Mouse (Mus musculus) embryonic facial prominence, embryonic 10.5 days (tissue): Measurements from ENCODE around the gene Dna2. TPM values are rescaled to one million over a fixed set of nuclear protein-coding genes. Genes with fewer than 3 reads are reported as not detected.

Source experiments
- DNase-seq: peaks from one replicate; pipeline ENCODE4 v3.0.0-alpha.2; 2017; ENCODE audit warnings: low spot score
- H3K27ac ChIP-seq: fragments of 300-500 bp; sonication (generic); replicated peaks from 2 replicates; pipeline ENCODE4 v1.5.1; 2016; ENCODE audit warnings: mild to moderate bottlenecking
- H3K27me3 ChIP-seq: fragments of 300-500 bp; sonication (generic); replicated peaks from 2 replicates; pipeline ENCODE4 v1.6.1; 2016; ENCODE audit warnings: low read depth, mild to moderate bottlenecking; ENCODE audit not compliant: poor library complexity, severe bottlenecking
- H3K36me3 ChIP-seq: fragments of 300-500 bp; sonication (generic); replicated peaks from 2 replicates; pipeline ENCODE4 v1.6.1; 2016; ENCODE audit warnings: mild to moderate bottlenecking, moderate library complexity
- H3K4me1 ChIP-seq: fragments of 300-500 bp; sonication (generic); 2 replicates; pipeline ENCODE4 v1.6.1; 2016
- H3K4me3 ChIP-seq: fragments of 300-500 bp; sonication (generic); 2 replicates; pipeline ENCODE4 v1.5.1; 2016; ENCODE audit warnings: mild to moderate bottlenecking, moderate library complexity
- H3K9me3 ChIP-seq: fragments of 300-500 bp; sonication (generic); 2 replicates; pipeline ENCODE4 v1.6.1; 2016; ENCODE audit warnings: mild to moderate bottlenecking
- WGBS: fragments of 180-500 bp; shearing (Covaris S2); methylation state at CpG from one replicate; pipeline ENCODE4 v1.1.7; 2016; 5-methylcytosine and 5-hydroxymethylcytosine counted together
- polyA plus RNA-seq: library from polyadenylated mRNA; unstranded; fragments of >200 nt; fragmentation: Nextera tagmentation; extraction: Ambion mirVana; gene quantifications from 2 replicates; pipeline ENCODE4 v1.2.1, GENCODE M21; 2016

The Dna2 gene
- polyA plus RNA-seq, 1 experiment from 2014 or later: 39.1 TPM

GRCm38 (mm10) chr10:62990636-62991035, 43.8 kb downstream of the Dna2 start:
- no peak for DNase-seq
- H3K9me3 ChIP-seq: no peaks in the 10 kb centered on the region
- H3K27ac ChIP-seq: no peak overlapping the region
- peaks cover 98% of the 10 kb centered on the region for H3K36me3 ChIP-seq
- H3K4me3 ChIP-seq: no peak overlapping the region
- 94% methylated on average over 15 of the region's 15 CpGs for WGBS
- H3K4me1 ChIP-seq: no peaks in the 10 kb centered on the region
- no peaks in the 10 kb centered on the region for H3K27me3 ChIP-seq

- no peaks in the 10 kb centered on the region for H3K27me3 ChIP-seq
- no peak overlapping the region for H3K4me3 ChIP-seq
- no peaks in the 10 kb centered on the region for H3K4me1 ChIP-seq
- WGBS: 85% methylated on average over 8 of the region's 9 CpGs
- no peak for DNase-seq
- peaks cover 97% of the 10 kb centered on the region for H3K36me3 ChIP-seq
- no peak overlapping the region for H3K27ac ChIP-seq
- no peaks in the 10 kb centered on the region for H3K9me3 ChIP-seq
Observed at GRCm38 (mm10) chr10:62993991-62994390, 47.2 kb downstream of the Dna2 start.

GRCm38 (mm10) chr10:63000584-63000983, 53.8 kb downstream of the Dna2 start:
- Histone ChIP-seq H3K27ac (no peak overlapping the region), H3K4me3 (no peak overlapping the region), H3K36me3 (peaks cover 97% of the 10 kb centered on the region), H3K4me1 (no peaks in the 10 kb centered on the region), H3K9me3 (no peaks in the 10 kb centered on the region), H3K27me3 (no peaks in the 10 kb centered on the region)
- WGBS: 79% methylated on average over 9 of the region's 9 CpGs
- DNase-seq: no peak

- peaks cover 99% of the 10 kb centered on the region for H3K36me3 ChIP-seq
- H3K4me3 ChIP-seq: no peak overlapping the region
- no peak for DNase-seq
- WGBS: 75% methylated on average over 9 of the region's 9 CpGs
- no peaks in the 10 kb centered on the region for H3K27me3 ChIP-seq
- H3K4me1 ChIP-seq: no peaks in the 10 kb centered on the region
- H3K27ac ChIP-seq: no peak overlapping the region
- H3K9me3 ChIP-seq: no peaks in the 10 kb centered on the region
Observed at GRCm38 (mm10) chr10:63003252-63003651, 56.4 kb downstream of the Dna2 start.

- H3K4me3 ChIP-seq: no peak overlapping the region
- WGBS: 92% methylated on average over 9 of the region's 9 CpGs
- no peak for DNase-seq
- no peaks in the 10 kb centered on the region for H3K4me1 ChIP-seq
- H3K27me3 ChIP-seq: no peaks in the 10 kb centered on the region
- no peak overlapping the region for H3K27ac ChIP-seq
- no peaks in the 10 kb centered on the region for H3K9me3 ChIP-seq
- peaks cover 100% of the 10 kb centered on the region for H3K36me3 ChIP-seq
Observed at GRCm38 (mm10) chr10:63004556-63004955, 57.7 kb downstream of the Dna2 start.

- no peaks in the 10 kb centered on the region for H3K9me3 ChIP-seq
- H3K27me3 ChIP-seq: no peaks in the 10 kb centered on the region
- no peak overlapping the region for H3K27ac ChIP-seq
- 75% methylated on average over 3 of the region's 3 CpGs for WGBS
- no peak for DNase-seq
- no peak overlapping the region for H3K4me3 ChIP-seq
- no peaks in the 10 kb centered on the region for H3K4me1 ChIP-seq
- H3K36me3 ChIP-seq: peaks cover 99% of the 10 kb centered on the region
Observed at GRCm38 (mm10) chr10:63008193-63008592, 61.4 kb downstream of the Dna2 start.

GRCm38 (mm10) chr10:63010268-63010667, 63.4 kb downstream of the Dna2 start:
- Histone ChIP-seq H3K4me3 (no peak overlapping the region), H3K27ac (no peak overlapping the region), H3K36me3 (peaks cover 98% of the 10 kb centered on the region), H3K27me3 (no peaks in the 10 kb centered on the region), H3K4me1 (no peaks in the 10 kb centered on the region), H3K9me3 (no peaks in the 10 kb centered on the region)
- DNase-seq: no peak
- WGBS: 86% methylated on average over 4 of the region's 4 CpGs

- no peaks in the 10 kb centered on the region for H3K4me1 ChIP-seq
- no peak for DNase-seq
- no peak overlapping the region for H3K27ac ChIP-seq
- H3K9me3 ChIP-seq: no peaks in the 10 kb centered on the region
- H3K4me3 ChIP-seq: no peak overlapping the region
- 91% methylated on average over 6 of the region's 6 CpGs for WGBS
- H3K27me3 ChIP-seq: no peaks in the 10 kb centered on the region
- peaks cover 98% of the 10 kb centered on the region for H3K36me3 ChIP-seq
Observed at GRCm38 (mm10) chr10:63011556-63011955, 64.7 kb downstream of the Dna2 start.

- H3K36me3 ChIP-seq: peaks cover 95% of the 10 kb centered on the region
- no peaks in the 10 kb centered on the region for H3K27me3 ChIP-seq
- H3K9me3 ChIP-seq: no peaks in the 10 kb centered on the region
- H3K4me3 ChIP-seq: no peak overlapping the region
- no peak for DNase-seq
- WGBS: 86% methylated on average over 3 of the region's 3 CpGs
- no peaks in the 10 kb centered on the region for H3K4me1 ChIP-seq
- H3K27ac ChIP-seq: no peak overlapping the region
Observed at GRCm38 (mm10) chr10:63013476-63013875, 66.7 kb downstream of the Dna2 start.

- Histone ChIP-seq H3K4me3 (no peak overlapping the region), H3K27me3 (no peaks in the 10 kb centered on the region), H3K27ac (no peak overlapping the region), H3K36me3 (peaks cover 95% of the 10 kb centered on the region), H3K4me1 (no peaks in the 10 kb centered on the region), H3K9me3 (no peaks in the 10 kb centered on the region)
- WGBS: 87% methylated on average over 9 of the region's 9 CpGs
- DNase-seq: no peak
Observed at GRCm38 (mm10) chr10:63014168-63014567, 67.3 kb downstream of the Dna2 start.

GRCm38 (mm10) chr10:63019304-63019703, 72.5 kb downstream of the Dna2 start:
- Histone ChIP-seq H3K4me1 (peaks cover 21% of the 10 kb centered on the region), H3K9me3 (no peaks in the 10 kb centered on the region), H3K27me3 (no peaks in the 10 kb centered on the region), H3K36me3 (peaks cover 50% of the 10 kb centered on the region), H3K4me3 (no peak overlapping the region), H3K27ac (no peak overlapping the region)
- no peak for DNase-seq
- 92% methylated on average over 6 of the region's 6 CpGs for WGBS

GRCm38 (mm10) chr10:63021702-63022101, 74.9 kb downstream of the Dna2 start:
- WGBS: 62% methylated on average over 4 of the region's 4 CpGs
- Histone ChIP-seq H3K36me3 (peaks cover 26% of the 10 kb centered on the region), H3K27ac (no peak overlapping the region), H3K4me3 (peak overlapping the region; percentile 98), H3K9me3 (no peaks in the 10 kb centered on the region), H3K27me3 (no peaks in the 10 kb centered on the region), H3K4me1 (peaks cover 38% of the 10 kb centered on the region)
- DNase-seq: no peak

GRCm38 (mm10) chr10:63022541-63023120, 75.8 kb downstream of the Dna2 start:
- H3K4me3 ChIP-seq: peak overlapping the region; percentile 98
- H3K27me3 ChIP-seq: no peaks in the 10 kb centered on the region
- H3K36me3 ChIP-seq: peaks cover 17% of the 10 kb centered on the region
- no peaks in the 10 kb centered on the region for H3K9me3 ChIP-seq
- WGBS: under 1% methylated on average over 27 of the region's 27 CpGs
- DNase-seq: no peak
- peaks cover 46% of the 10 kb centered on the region for H3K4me1 ChIP-seq
- H3K27ac ChIP-seq: peak overlapping the region; percentile 100
